Mouse (Mus musculus) large intestine, adult 2 months (tissue): ENCODE measurements around the gene Apopt1. TPM values are rescaled to one million over a fixed set of nuclear protein-coding genes. Genes with fewer than 3 reads are reported as not detected.

ENCODE experiments used
- DNase-seq: peaks from one replicate; pipeline ENCODE4 v3.0.0-alpha.2; 2012; ENCODE audit warnings: low read depth, low spot score
- WGBS: fragments of 180-500 bp; shearing (Covaris S2); methylation state at CpG from one replicate; pipeline ENCODE4 v1.1.7; 2018; 5-methylcytosine and 5-hydroxymethylcytosine counted together
- polyA plus RNA-seq: library from polyadenylated mRNA; depleted of rRNA; stranded (reverse); fragments of >200 nt; gene quantifications from 2 replicates; pipeline ENCODE4 v1.2.3, GENCODE M21; 2012; rRNA removed

Gene Apopt1
- polyA plus RNA-seq, 1 experiment = 21.7 TPM

DNA sequence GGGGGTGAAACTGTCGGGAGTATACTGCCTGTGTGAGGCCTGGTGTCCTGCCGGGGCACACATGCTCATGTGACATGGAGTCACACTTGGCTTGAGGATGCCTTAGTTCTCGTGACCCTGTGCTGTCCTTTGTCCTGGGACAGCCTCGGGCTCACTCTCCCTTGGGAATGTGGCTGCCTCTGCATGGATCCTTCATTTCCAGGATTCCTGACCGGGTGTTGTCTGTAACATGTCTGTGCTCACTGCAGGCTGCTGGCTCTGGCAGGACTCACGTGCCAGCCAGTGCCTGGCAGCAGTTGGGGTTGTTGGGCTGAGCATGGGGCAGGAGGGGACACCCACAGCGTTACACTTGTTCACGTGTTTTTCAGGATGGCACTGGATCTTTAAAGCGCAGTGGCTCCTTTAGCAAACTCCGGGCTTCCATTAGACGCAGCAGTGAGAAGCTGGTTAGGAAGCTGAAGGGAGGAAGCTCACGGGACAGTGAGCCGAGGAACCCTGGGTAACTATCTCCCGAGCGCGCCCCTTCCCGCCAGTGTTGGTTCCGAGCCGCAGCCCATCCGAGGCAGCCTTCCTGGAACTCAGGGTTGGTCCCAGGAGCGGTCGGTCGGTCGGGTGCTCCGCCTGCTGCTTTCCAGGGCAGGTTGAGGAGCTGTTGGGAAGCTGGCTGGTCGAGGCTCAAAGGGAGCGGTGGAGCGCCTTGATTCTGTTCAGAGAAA, 82.3 kb downstream of the Apopt1 start:
- WGBS = 92% methylated on average over 28 of the region's 28 CpGs
- no peak for DNase-seq

DNA sequence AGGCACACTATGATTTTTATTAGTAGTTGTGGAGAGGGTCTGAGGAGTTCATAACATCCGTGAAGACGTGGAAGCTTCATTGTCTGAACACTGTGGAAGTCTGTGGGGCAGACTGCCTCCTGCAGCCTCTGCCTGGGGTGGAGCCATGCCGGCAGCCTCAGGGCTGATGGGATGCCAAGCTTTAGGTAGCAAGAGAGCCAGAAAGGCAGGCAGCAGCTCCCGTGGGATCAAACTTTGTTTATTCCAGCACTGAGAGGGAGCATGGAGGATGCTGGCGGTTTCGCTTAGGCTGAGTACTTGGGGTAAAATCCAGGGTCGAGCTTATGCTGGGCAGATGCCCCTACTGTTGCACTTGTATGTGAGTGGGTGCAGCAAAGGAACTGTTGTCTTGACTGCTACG, 84.2 kb downstream of the Apopt1 start:
- no peak for DNase-seq
- 72% methylated on average over 8 of the region's 8 CpGs for WGBS

DNA sequence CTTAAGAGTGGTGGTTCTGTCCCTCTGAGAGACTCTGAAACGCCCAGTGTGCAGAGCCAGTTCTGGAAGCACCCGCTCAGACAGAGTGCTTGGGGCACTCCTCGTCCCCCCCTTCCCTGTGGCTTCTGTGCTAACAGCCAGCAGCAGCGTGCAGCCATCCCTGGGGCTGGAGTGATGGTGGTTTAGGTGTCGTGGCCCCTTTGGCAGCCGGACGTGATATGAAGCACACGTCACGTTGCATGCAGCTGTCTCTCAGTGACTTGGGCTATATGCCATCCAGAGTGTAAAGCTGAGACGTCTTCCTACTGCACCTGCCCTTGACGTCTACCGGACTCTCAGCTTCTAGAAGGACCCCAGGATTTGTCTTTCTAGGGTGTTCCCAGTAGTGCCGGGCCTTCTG, 85.4 kb downstream of the Apopt1 start:
- no peak for DNase-seq
- 91% methylated on average over 13 of the region's 13 CpGs for WGBS

DNA sequence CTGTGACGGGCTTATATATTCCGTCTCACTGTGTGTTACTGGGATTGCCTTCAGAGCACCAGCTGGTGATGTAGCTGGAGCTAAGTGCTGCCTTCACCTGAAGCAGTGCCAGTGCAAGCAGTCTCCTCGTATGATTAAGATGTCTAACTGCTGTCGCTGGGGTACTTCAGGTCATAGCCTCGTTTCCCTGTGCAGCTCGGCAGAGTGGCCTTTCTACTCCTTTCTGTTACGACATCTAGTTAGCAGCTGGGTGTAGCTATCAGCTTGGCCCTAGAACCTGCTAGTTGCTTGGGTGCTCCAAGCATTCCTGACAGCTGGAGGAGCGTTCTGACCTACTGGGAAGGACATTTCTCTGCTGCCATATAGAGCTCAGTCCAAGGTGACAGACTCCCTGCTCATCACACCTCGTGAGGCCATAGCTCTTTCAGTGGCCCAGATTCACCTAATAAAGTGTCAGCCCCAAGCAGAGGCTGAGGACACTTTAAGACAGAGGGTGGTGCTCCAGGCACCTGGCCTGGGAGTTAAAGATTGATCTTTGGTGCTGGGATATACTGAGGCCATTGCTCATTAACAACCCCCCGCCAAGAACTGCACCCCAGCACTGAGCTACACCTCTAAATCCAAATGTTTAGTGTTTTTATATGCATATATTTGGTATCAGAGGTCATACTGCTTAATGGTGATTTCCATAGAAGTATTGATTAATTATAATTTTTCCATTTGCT, 87.6 kb downstream of the Apopt1 start:
- 56% methylated on average over 10 of the region's 10 CpGs for whole genome bisulfite sequencing
- DNase-seq = no peak

DNA sequence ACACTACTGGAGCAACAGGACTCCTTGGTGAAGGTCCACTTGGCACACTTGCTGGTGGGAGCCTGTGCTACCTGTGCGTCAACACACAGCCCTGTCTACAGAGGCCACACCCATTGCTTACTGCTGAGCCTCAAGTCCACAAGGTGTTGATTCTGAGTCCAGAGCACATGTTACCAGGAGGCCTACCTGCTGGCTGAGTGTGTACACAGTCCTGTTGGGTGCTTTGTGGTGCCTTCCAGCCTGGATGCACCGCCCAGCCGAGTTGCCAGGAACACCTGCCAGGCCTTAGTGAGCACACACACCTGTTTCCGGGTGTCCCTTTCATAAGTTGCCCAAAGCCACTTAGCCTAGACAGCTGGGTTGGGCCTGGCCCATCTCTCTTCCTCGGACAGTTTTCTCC, 90.5 kb downstream of the Apopt1 start:
- DNase-seq = peak; percentile 58
- WGBS = 20% methylated on average over 5 of the region's 5 CpGs

Other genes with a start within 250 kb of the Apopt1 start
- gene Gm266, start 227.4 kb upstream of the Apopt1 start, polyA plus RNA-seq = 0.53 and 0.66 TPM in 2 replicates
- gene Eif5, start 175.2 kb upstream of the Apopt1 start, polyA plus RNA-seq = 35.2 and 64.6 TPM in 2 replicates
- gene Mark3, start 138.7 kb upstream of the Apopt1 start, polyA plus RNA-seq = 22.5 and 31.3 TPM in 2 replicates
- gene Ckb, start 40.9 kb upstream of the Apopt1 start, polyA plus RNA-seq = 427 TPM in 2 replicates
- gene Trmt61a, start 35.2 kb upstream of the Apopt1 start, polyA plus RNA-seq = 28.0 and 33.9 TPM in 2 replicates
- gene Bag5, start within 50 bp of the Apopt1 start, polyA plus RNA-seq = 7.3 and 8.1 TPM in 2 replicates
- 34.2 and 44.0 TPM in 2 replicates for gene Klc1, start 45.6 kb downstream of the Apopt1 start, polyA plus RNA-seq
- 8.4 and 10.7 TPM in 2 replicates for gene Xrcc3, start 100.6 kb downstream of the Apopt1 start, polyA plus RNA-seq
- gene Zfyve21, start 100.9 kb downstream of the Apopt1 start, polyA plus RNA-seq = 95.0 and 118 TPM in 2 replicates
- gene Ppp1r13b, start 194.8 kb downstream of the Apopt1 start, polyA plus RNA-seq = 18.8 and 25.7 TPM in 2 replicates